Mouse (Mus musculus) heart, embryonic 10.5 days (tissue): ENCODE data around the gene Olfr1362. TPM values are rescaled to one million over a fixed set of nuclear protein-coding genes. Genes with fewer than 3 reads are reported as not detected.

Experiments used
- DNase-seq: peaks from one replicate; pipeline ENCODE4 v3.0.0-alpha.2; 2017; ENCODE audit warnings: low spot score
- H3K27ac ChIP-seq: fragments of 300-500 bp; sonication (generic); 2 replicates; pipeline ENCODE4 v1.5.1; 2016; ENCODE audit warnings: mild to moderate bottlenecking
- H3K27me3 ChIP-seq: fragments of 300-500 bp; sonication (generic); 2 replicates; pipeline ENCODE4 v1.6.1; 2016; ENCODE audit warnings: mild to moderate bottlenecking; ENCODE audit not compliant: poor library complexity, insufficient read depth, severe bottlenecking
- H3K36me3 ChIP-seq: fragments of 300-500 bp; sonication (generic); 2 replicates; pipeline ENCODE4 v1.6.1; 2016; ENCODE audit warnings: mild to moderate bottlenecking, moderate library complexity
- H3K4me1 ChIP-seq: fragments of 300-500 bp; sonication (generic); 2 replicates; pipeline ENCODE4 v1.6.1; 2016; ENCODE audit warnings: mild to moderate bottlenecking
- H3K4me3 ChIP-seq: fragments of 300-500 bp; sonication (generic); 2 replicates; pipeline ENCODE4 v1.5.1; 2016; ENCODE audit warnings: mild to moderate bottlenecking, moderate library complexity
- H3K9me3 ChIP-seq: fragments of 300-500 bp; sonication (generic); 2 replicates; pipeline ENCODE4 v1.6.1; 2016; ENCODE audit warnings: mild to moderate bottlenecking, moderate library complexity
- WGBS: fragments of 180-500 bp; shearing (Covaris S2); methylation state at CpG from one replicate; pipeline ENCODE4 v1.1.7; 2016; 5-methylcytosine and 5-hydroxymethylcytosine counted together
- polyA plus RNA-seq: library from polyadenylated mRNA; unstranded; fragments of >200 nt; fragmentation: Nextera tagmentation; extraction: Ambion mirVana; gene quantifications from 2 replicates; pipeline ENCODE4 v1.2.1, GENCODE M21; 2016

The Olfr1362 gene
- polyA plus RNA-seq: not detected in 2 replicates

DNA sequence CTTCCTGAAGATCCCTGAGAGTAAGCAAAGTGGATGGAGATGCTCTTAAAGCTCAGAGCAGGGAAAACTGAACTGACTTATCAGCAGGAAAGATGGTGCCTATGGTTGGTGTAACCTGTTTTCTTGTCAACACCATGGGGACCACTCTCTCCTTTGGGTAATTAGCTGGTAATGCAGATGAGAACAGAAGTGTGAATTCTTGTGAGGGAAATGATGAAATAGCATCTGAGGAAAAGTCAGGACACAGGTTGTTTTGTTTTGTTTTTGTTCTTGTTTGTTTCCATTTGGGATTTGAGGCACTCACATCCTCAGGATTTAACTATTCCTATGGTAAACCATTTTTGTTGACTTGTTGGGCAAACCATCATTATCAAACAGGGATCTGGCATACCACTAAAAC lies at the start of gene Olfr1362:
Gene Olfr1362, minus strand, starts transcription at position 101 of the 400 bp plus-strand sequence.
- H3K27me3 ChIP-seq: no peaks in the 10 kb centered on the region
- no peaks in the 10 kb centered on the region for H3K4me1 ChIP-seq
- H3K36me3 ChIP-seq: no peaks in the 10 kb centered on the region
- H3K9me3 ChIP-seq: no peaks in the 10 kb centered on the region
- DNase-seq: no peak
- no peak within 1 kb of the TSS for H3K27ac ChIP-seq
- no peak within 1 kb of the TSS for H3K4me3 ChIP-seq

DNA sequence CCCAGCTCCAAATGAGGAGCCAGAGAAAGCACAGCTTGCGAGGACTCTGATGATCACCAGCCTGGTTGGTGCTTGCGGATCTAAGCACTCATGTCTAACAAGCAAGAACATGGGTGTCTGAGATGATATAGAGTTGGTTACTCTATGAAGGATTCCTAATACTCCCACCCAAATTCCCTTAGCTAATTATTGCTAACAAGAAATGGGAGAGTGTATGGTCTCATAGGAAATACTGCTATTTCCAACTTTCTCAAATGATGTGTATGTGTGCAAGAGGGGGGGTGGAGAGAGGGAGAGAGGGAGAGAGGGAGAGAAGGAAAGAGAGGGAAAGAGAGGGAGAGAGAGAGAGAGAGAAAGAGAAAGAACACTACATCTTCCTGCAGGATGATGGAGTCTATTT lies 49.5 kb upstream of the Olfr1362 start, which contains the start of gene Olfr1361:
Gene Olfr1361, minus strand, starts transcription at position 101 of the 400 bp plus-strand sequence.
- no peaks in the 10 kb centered on the region for H3K27me3 ChIP-seq
- H3K9me3 ChIP-seq: no peaks in the 10 kb centered on the region
- no peak within 1 kb of the TSS for H3K27ac ChIP-seq
- no peak within 1 kb of the TSS for H3K4me3 ChIP-seq
- WGBS: 71% methylated on average over 2 of the region's 2 CpGs
- no peaks in the 10 kb centered on the region for H3K36me3 ChIP-seq
- no peak for DNase-seq
- H3K4me1 ChIP-seq: no peaks in the 10 kb centered on the region

DNA sequence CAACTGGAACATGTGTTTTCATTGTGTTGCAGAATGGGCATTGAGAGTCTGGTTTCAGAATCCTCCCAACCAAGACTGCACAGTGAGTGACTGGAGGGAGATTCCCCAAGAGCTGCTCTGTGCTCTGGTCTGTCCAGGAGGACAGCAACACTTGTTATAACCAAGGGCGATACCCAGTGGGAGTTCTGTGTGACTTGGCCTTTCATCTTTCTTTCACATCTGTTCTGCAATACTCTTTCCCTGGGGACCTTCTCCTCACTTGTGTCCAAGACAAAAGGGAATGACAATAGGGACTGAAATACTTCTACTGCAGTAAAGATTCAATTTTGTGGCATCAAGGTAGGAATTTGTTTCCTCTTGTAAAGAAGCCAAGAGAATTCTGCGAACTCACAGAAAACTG lies 28.6 kb upstream of the Olfr1362 start, which contains the start of gene Olfr11:
Gene Olfr11, minus strand, starts transcription at position 101 of the 400 bp plus-strand sequence.
- Histone ChIP-seq H3K27ac (no peak within 1 kb of the TSS), H3K27me3 (no peaks in the 10 kb centered on the region), H3K36me3 (no peaks in the 10 kb centered on the region), H3K4me1 (no peaks in the 10 kb centered on the region), H3K4me3 (no peak within 1 kb of the TSS), H3K9me3 (no peaks in the 10 kb centered on the region)
- no peak for DNase-seq
- WGBS: 79% methylated on average over 2 of the region's 2 CpGs

DNA sequence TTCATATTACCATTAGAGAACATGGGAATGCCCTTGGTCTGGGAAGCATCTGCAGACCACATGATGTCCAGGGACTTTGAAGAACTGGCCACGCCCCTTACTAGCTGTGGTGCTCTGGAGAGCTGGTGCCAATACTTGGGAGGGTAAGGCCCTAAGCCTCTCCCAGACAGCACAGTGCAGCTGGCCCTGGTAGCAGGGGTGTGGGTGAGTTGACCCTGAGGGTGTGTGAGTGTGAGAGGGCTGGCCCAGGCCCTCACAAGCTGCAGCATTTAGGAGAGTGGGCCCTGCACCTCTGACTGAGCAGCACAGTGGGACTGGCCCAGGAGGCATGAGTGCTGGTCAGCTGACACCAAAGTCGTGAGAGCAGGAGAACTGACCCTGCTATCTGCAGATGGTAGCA lies 22.2 kb downstream of the Olfr1362 start:
- Histone ChIP-seq H3K9me3 (no peaks in the 10 kb centered on the region), H3K4me3 (no peak overlapping the region), H3K4me1 (no peaks in the 10 kb centered on the region), H3K27ac (no peak overlapping the region), H3K27me3 (no peaks in the 10 kb centered on the region), H3K36me3 (no peaks in the 10 kb centered on the region)
- no peak for DNase-seq
- WGBS: 44% methylated on average over 2 of the region's 2 CpGs

DNA sequence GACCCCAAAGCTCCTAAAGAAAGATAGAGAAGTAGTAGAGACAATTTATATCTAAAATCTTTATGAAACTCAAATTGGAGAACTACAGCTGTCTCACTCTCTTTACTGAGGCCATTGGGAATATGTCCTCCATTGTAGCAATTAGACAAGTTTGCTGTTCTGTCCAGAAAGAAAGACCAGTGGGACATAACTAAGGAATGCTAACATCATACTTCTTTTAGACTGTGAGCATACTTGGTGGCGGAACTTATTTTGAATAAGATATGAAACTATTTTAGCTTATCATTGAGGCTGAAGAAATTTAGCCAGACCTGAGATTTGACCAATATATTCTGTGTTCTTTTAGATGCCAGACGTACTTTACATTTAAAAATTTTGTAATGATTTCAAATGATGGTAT lies 32.2 kb downstream of the Olfr1362 start, which contains the start of gene Olfr1364:
Gene Olfr1364, minus strand, starts transcription at position 101 of the 400 bp plus-strand sequence.
- no peak within 1 kb of the TSS for H3K4me3 ChIP-seq
- no peaks in the 10 kb centered on the region for H3K36me3 ChIP-seq
- DNase-seq: no peak
- H3K27ac ChIP-seq: no peak within 1 kb of the TSS
- 83% methylated on average over 2 of the region's 2 CpGs for WGBS
- H3K4me1 ChIP-seq: no peaks in the 10 kb centered on the region
- no peaks in the 10 kb centered on the region for H3K9me3 ChIP-seq
- no peaks in the 10 kb centered on the region for H3K27me3 ChIP-seq

Other genes starting within 250 kb of the Olfr1362 start
- gene Zkscan3, start 211.3 kb downstream of the Olfr1362 start, polyA plus RNA-seq: 69.4 and 78.6 TPM in 2 replicates
- 2.5 and 2.9 TPM in 2 replicates for gene Pgbd1, start 173.0 kb downstream of the Olfr1362 start, polyA plus RNA-seq
- gene Zscan26, start 160.3 kb downstream of the Olfr1362 start, polyA plus RNA-seq: 22.7 and 27.5 TPM in 2 replicates
- gene Nkapl, start 145.5 kb downstream of the Olfr1362 start, polyA plus RNA-seq: 2.0 and 2.4 TPM in 2 replicates
- 2.0 and 2.1 TPM in 2 replicates for gene Zkscan4, start 135.1 kb downstream of the Olfr1362 start, polyA plus RNA-seq
- gene Gm10065, start 134.6 kb downstream of the Olfr1362 start, polyA plus RNA-seq: not detected in 2 replicates
- gene AK157302, start 118.8 kb downstream of the Olfr1362 start, polyA plus RNA-seq: 0.21 and 0.53 TPM in 2 replicates
- 9.0 and 11.6 TPM in 2 replicates for gene Gm11273, start 112.6 kb downstream of the Olfr1362 start, polyA plus RNA-seq
- gene Zkscan8, start 82.9 kb downstream of the Olfr1362 start, polyA plus RNA-seq: 5.3 and 7.3 TPM in 2 replicates
- gene Olfr1366, start 71.2 kb downstream of the Olfr1362 start, polyA plus RNA-seq: 0.05 and 0.07 TPM in 2 replicates
- 0.04 TPM in 1 of 2 replicates, not detected in the other for gene Olfr1535, start 54.1 kb downstream of the Olfr1362 start, polyA plus RNA-seq
- not detected in 2 replicates for gene Olfr1364, start 32.3 kb downstream of the Olfr1362 start, polyA plus RNA-seq
- not detected in 2 replicates for gene Olfr11, start 28.5 kb upstream of the Olfr1362 start, polyA plus RNA-seq
- gene Olfr1361, start 49.4 kb upstream of the Olfr1362 start, polyA plus RNA-seq: not detected in 2 replicates
- not detected in 2 replicates for gene Olfr1360, start 63.4 kb upstream of the Olfr1362 start, polyA plus RNA-seq
- gene Olfr1359, start 84.1 kb upstream of the Olfr1362 start, polyA plus RNA-seq: not detected in 2 replicates
- 1.4 TPM in 1 of 2 replicates, not detected in the other for gene Hist1h2bl, start 102.1 kb upstream of the Olfr1362 start, polyA plus RNA-seq
- 6.3 and 11.7 TPM in 2 replicates for gene Hist1h2ai, start 102.4 kb upstream of the Olfr1362 start, polyA plus RNA-seq
- gene Hist1h3h, start 103.6 kb upstream of the Olfr1362 start, polyA plus RNA-seq: 3.7 and 3.8 TPM in 2 replicates
- gene Hist1h2bm, start 108.0 kb upstream of the Olfr1362 start, polyA plus RNA-seq: 2.4 and 3.7 TPM in 2 replicates
- 2.0 TPM in 1 of 2 replicates, not detected in the other for gene Hist1h4j, start 121.0 kb upstream of the Olfr1362 start, polyA plus RNA-seq
- gene Hist1h4k, start 136.5 kb upstream of the Olfr1362 start, polyA plus RNA-seq: 2.4 and 3.8 TPM in 2 replicates
- 6.7 and 8.3 TPM in 2 replicates for gene Hist1h2ak, start 139.8 kb upstream of the Olfr1362 start, polyA plus RNA-seq
- 1.2 and 3.0 TPM in 2 replicates for gene Hist1h2bn, start 140.1 kb upstream of the Olfr1362 start, polyA plus RNA-seq
- 12.2 and 12.8 TPM in 2 replicates for gene Hist1h1b, start 166.6 kb upstream of the Olfr1362 start, polyA plus RNA-seq
- 51.2 and 119 TPM in 2 replicates for gene Hist1h3i, start 169.3 kb upstream of the Olfr1362 start, polyA plus RNA-seq
- gene Hist1h2an, start 173.2 kb upstream of the Olfr1362 start, polyA plus RNA-seq: 4.6 and 7.6 TPM in 2 replicates
- gene Hist1h2bp, start 173.4 kb upstream of the Olfr1362 start, polyA plus RNA-seq: 1.00 and 1.6 TPM in 2 replicates
- gene Hist1h2bq, start 196.2 kb upstream of the Olfr1362 start, polyA plus RNA-seq: 9.9 and 15.1 TPM in 2 replicates
- gene Hist1h2ao, start 196.4 kb upstream of the Olfr1362 start, polyA plus RNA-seq: not detected in 2 replicates
- gene Hist1h4m, start 197.7 kb upstream of the Olfr1362 start, polyA plus RNA-seq: not detected in 2 replicates
- 3.8 and 9.2 TPM in 2 replicates for gene Hist1h4n, start 218.2 kb upstream of the Olfr1362 start, polyA plus RNA-seq
- 2,387 and 3,574 TPM in 2 replicates for gene Hist1h2ap, start 219.5 kb upstream of the Olfr1362 start, polyA plus RNA-seq
- 9.9 and 15.3 TPM in 2 replicates for gene Hist1h2br, start 219.7 kb upstream of the Olfr1362 start, polyA plus RNA-seq